Mouse (Mus musculus): ENCODE results near the gene Anxa1.

DNA sequence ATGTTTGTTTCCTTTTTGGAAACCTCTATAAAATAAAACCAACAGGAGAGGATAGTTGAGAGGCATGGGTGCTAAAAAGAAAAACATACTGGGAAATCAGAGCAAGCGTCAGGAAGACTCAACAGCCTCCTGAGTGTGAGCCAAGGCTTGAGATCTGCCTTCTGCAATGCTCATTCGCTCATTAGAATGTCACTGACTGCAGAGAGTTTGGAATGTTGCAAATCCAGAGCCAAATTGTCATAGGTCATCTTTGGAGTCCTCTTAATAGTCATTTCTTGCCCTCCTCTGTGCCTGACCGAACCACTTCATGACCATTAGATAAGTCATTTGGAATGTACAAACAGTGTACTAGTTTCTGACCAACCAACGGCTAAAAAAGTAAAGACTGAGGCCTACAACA lies 8.4 kb upstream of the Anxa1 start:
- TF ChIP-seq CTCF (IDR thresholded peaks at IDR 0.05; ENCODE audit: low read depth) (no peak), EP300 (IDR thresholded peaks at IDR 0.05; ENCODE audit: low read depth) (no peak)
